In genomic region chr3:122903746-122904433, GRCm38 (mm10) we compare ENCODE assay signal across 8 mouse cellular contexts. TPM values are rescaled to one million over a fixed set of nuclear protein-coding genes. Genes with fewer than 3 reads are reported as not detected.
DNase-seq lines count a peak whose midpoint lies in the region; ATAC-seq and TF ChIP-seq lines count a peak whose summit lies in the region.

No protein-coding gene starts in this region.

- 42% methylated on average over 12 of the region's 12 CpGs for WGBS in cerebellum, adult 2 months
- 43% methylated on average over 12 of the region's 12 CpGs for WGBS in hindbrain, embryonic 10.5 days
- WGBS in midbrain, embryonic 14.5 days = 46% methylated on average over 12 of the region's 12 CpGs

- no peaks in the 10 kb centered on the region for H3K4me1 ChIP-seq in cerebellum, adult 2 months (ENCODE audit: control insufficient read depth, insufficient read depth, low read length)
- no peaks in the 10 kb centered on the region for H3K4me1 ChIP-seq in hindbrain, embryonic 10.5 days (replicated peaks)
- no peaks in the 10 kb centered on the region for H3K4me1 ChIP-seq in midbrain, embryonic 14.5 days (ENCODE audit: control insufficient read depth, insufficient read depth, low read length)

- H3K9ac ChIP-seq in midbrain, embryonic 14.5 days (replicated peaks; ENCODE audit: low read length) = no peak overlapping the region

- DNase-seq in cerebellum, adult 2 months = peak in 1 of 2 experiments; percentile 22
- no peak for DNase-seq in cerebellum, adult 11 months
- peak; percentile 38 for DNase-seq in CD4-positive helper T cell, adult 2 months (ENCODE audit: low read depth, low spot score)
- peak; percentile 55 for DNase-seq in hindbrain, embryonic 10.5 days (ENCODE audit: low spot score)
- peak; percentile 23 to 39 for DNase-seq in left cerebral cortex, adult 2 months (ENCODE audit: extremely low spot score in 1 of 2, low spot score in 2 of 2)
- DNase-seq in midbrain, embryonic 14.5 days = peak; percentile 87
- peak; percentile 52 for DNase-seq in testis, postnatal 10 days (ENCODE audit: low spot score)

- TF ChIP-seq CTCF in cerebellum, adult 2 months (IDR thresholded peaks at IDR 0.05; ENCODE audit: borderline replicate concordance, insufficient read depth, low read depth, low read length) = peak; percentile 69
- TF ChIP-seq CTCF in left cerebral cortex, adult 2 months (IDR thresholded peaks at IDR 0.05) = peak; percentile 84

- H3K27me3 ChIP-seq in cerebellum, adult 2 months (ENCODE audit: control insufficient read depth, insufficient read depth, low read length) = no peaks in the 10 kb centered on the region
- H3K27me3 ChIP-seq in hindbrain, embryonic 10.5 days (ENCODE audit: insufficient read depth, poor library complexity, severe bottlenecking) = no peaks in the 10 kb centered on the region
- H3K27me3 ChIP-seq in midbrain, embryonic 14.5 days (ENCODE audit: control insufficient read depth, insufficient read depth, low read length) = no peaks in the 10 kb centered on the region

- no peaks in the 10 kb centered on the region for H3K36me3 ChIP-seq in hindbrain, embryonic 10.5 days
- no peaks in the 10 kb centered on the region for H3K36me3 ChIP-seq in midbrain, embryonic 14.5 days (ENCODE audit: control insufficient read depth, insufficient read depth, low read length)

- ATAC-seq in common myeloid progenitor, adult 5-6 weeks (replicated peaks; ENCODE audit: low read depth, poor library complexity, severe bottlenecking) = peak; percentile 98
- peak; percentile 37; the same call in 1 of the 2 replicates for ATAC-seq in midbrain, embryonic 14.5 days (ENCODE audit: low FRiP score, low TSS enrichment)

- H3K4me3 ChIP-seq in cerebellum, adult 2 months (replicated peaks; ENCODE audit: insufficient read depth, low read depth, low read length) = no peak overlapping the region
- no peak overlapping the region for H3K4me3 ChIP-seq in hindbrain, embryonic 10.5 days
- H3K4me3 ChIP-seq in left cerebral cortex, adult 2 months = no peak overlapping the region
- no peak overlapping the region for H3K4me3 ChIP-seq in midbrain, embryonic 14.5 days (replicated peaks; ENCODE audit: low read depth, low read length)

- intact Hi-C loops in left cerebral cortex, adult 2 months (cut with DNase I) = loop anchor here (1.0 to 5.0 kb wide), 3 partner anchors 117 to 255 kb away; no protein-coding TSS in a partner anchor

- no peaks in the 10 kb centered on the region for H3K9me3 ChIP-seq in hindbrain, embryonic 10.5 days
- no peaks in the 10 kb centered on the region for H3K9me3 ChIP-seq in midbrain, embryonic 14.5 days (ENCODE audit: control insufficient read depth, low read length)

- H3K4me2 ChIP-seq in midbrain, embryonic 14.5 days (ENCODE audit: low read length) = no peak overlapping the region

- H3K27ac ChIP-seq in cerebellum, adult 2 months (ENCODE audit: insufficient read depth, low read length) = no peak overlapping the region
- no peak overlapping the region for H3K27ac ChIP-seq in hindbrain, embryonic 10.5 days
- no peak overlapping the region for H3K27ac ChIP-seq in left cerebral cortex, adult 2 months
- H3K27ac ChIP-seq in midbrain, embryonic 14.5 days (replicated peaks; ENCODE audit: low read depth, low read length) = no peak overlapping the region

- TF ChIP-seq POLR2A in cerebellum, adult 2 months (IDR thresholded peaks at IDR 0.05; ENCODE audit: borderline replicate concordance, insufficient read depth, low read length) = no peak

RNA-seq across cellular contexts. Expression of gene Fabp2, which starts 9.0 kb away (rescaled TPM):
- not detected in 2 replicates for polyA plus RNA-seq in cerebellum, adult 2 months (2012; rRNA removed)
- total RNA-seq in common myeloid progenitor, adult 5-6 weeks (2017) = not detected in 2 replicates
- polyA plus RNA-seq in hindbrain, embryonic 10.5 days (2016; fragmentation: Nextera tagmentation; extraction: Ambion mirVana) = not detected in 2 replicates
- not detected for total RNA-seq in left cerebral cortex, adult 2 months (2021)
- not detected in 2 replicates for polyA plus RNA-seq in midbrain, embryonic 14.5 days (2014; fragmentation: Nextera tagmentation; extraction: Ambion mirVana)

RNA-seq across cellular contexts. Expression of gene Gm10959, which starts 15.3 kb away (rescaled TPM):
- polyA plus RNA-seq in cerebellum, adult 2 months (2012; rRNA removed) = not detected in 2 replicates
- total RNA-seq in common myeloid progenitor, adult 5-6 weeks (2017) = not detected in 2 replicates
- not detected in 2 replicates for polyA plus RNA-seq in hindbrain, embryonic 10.5 days (2016; fragmentation: Nextera tagmentation; extraction: Ambion mirVana)
- not detected for total RNA-seq in left cerebral cortex, adult 2 months (2021)
- not detected in 2 replicates for polyA plus RNA-seq in midbrain, embryonic 14.5 days (2014; fragmentation: Nextera tagmentation; extraction: Ambion mirVana)

RNA-seq across cellular contexts. Expression of gene 1810037I17Rik, which starts 20.1 kb away (rescaled TPM):
- polyA plus RNA-seq in cerebellum, adult 2 months (2012; rRNA removed) = 69.9 and 71.9 TPM in 2 replicates
- 27.8 and 34.7 TPM in 2 replicates for total RNA-seq in common myeloid progenitor, adult 5-6 weeks (2017)
- polyA plus RNA-seq in hindbrain, embryonic 10.5 days (2016; fragmentation: Nextera tagmentation; extraction: Ambion mirVana) = 85.3 and 96.3 TPM in 2 replicates
- total RNA-seq in left cerebral cortex, adult 2 months (2021) = 10 to 100 TPM; 58.3 to 59.5 TPM
- 76.3 and 86.9 TPM in 2 replicates for polyA plus RNA-seq in midbrain, embryonic 14.5 days (2014; fragmentation: Nextera tagmentation; extraction: Ambion mirVana)
